Mouse (Mus musculus): Measurements from ENCODE around the gene Agpat4. TPM values are rescaled to one million over a fixed set of nuclear protein-coding genes. Genes with fewer than 3 reads are reported as not detected.

The Agpat4 gene
- polyA plus RNA-seq, 1 experiment = 25.3 TPM

- TF ChIP-seq CEBPB (IDR thresholded peaks at IDR 0.05; ENCODE audit: low read depth) = no peak
- no peak for TF ChIP-seq MAX (IDR thresholded peaks at IDR 0.05)
- no peak for TF ChIP-seq MYOD1 (IDR thresholded peaks at IDR 0.05; ENCODE audit: control insufficient read depth, insufficient read length, low read depth)
- no peak for TF ChIP-seq MYOG (IDR thresholded peaks at IDR 0.05; ENCODE audit: control insufficient read depth, extremely low read depth, insufficient read length)
- no peak for TF ChIP-seq FOSL1 (IDR thresholded peaks at IDR 0.05; ENCODE audit: insufficient read depth, low read length, poor library complexity, severe bottlenecking)
- TF ChIP-seq USF1 (IDR thresholded peaks at IDR 0.05; ENCODE audit: low read depth) = no peak
- no peak for TF ChIP-seq CTCF (IDR thresholded peaks at IDR 0.05; ENCODE audit: control insufficient read depth, insufficient read depth, insufficient read length)
- no peaks in the 10 kb centered on the region for H3K36me3 ChIP-seq (ENCODE audit: control insufficient read depth, insufficient read depth)
- H3K79me2 ChIP-seq (ENCODE audit: control insufficient read depth, insufficient read depth) = no peaks in the 10 kb centered on the region
These were observed 25.5 kb upstream of the Agpat4 start for GRCm38 (mm10) chr17:12092901-12093564.

GRCm38 (mm10) chr17:12094016-12094415, 24.5 kb upstream of the Agpat4 start:
- H3K4me3 ChIP-seq (ENCODE audit: insufficient read depth, poor library complexity, severe bottlenecking) = no peak overlapping the region
- no peaks in the 10 kb centered on the region for H3K79me3 ChIP-seq (ENCODE audit: low read depth)
- H3K79me2 ChIP-seq (ENCODE audit: control insufficient read depth, insufficient read depth) = no peaks in the 10 kb centered on the region
- H3K36me3 ChIP-seq (ENCODE audit: control insufficient read depth, insufficient read depth) = no peaks in the 10 kb centered on the region
- TF ChIP-seq MYOG (IDR thresholded peaks at IDR 0.05; ENCODE audit: control insufficient read depth, extremely low read depth, insufficient read length) (no peak), FOSL1 (IDR thresholded peaks at IDR 0.05; ENCODE audit: insufficient read depth, low read length, poor library complexity, severe bottlenecking) (no peak), MYOD1 (IDR thresholded peaks at IDR 0.05; ENCODE audit: control insufficient read depth, insufficient read length, low read depth) (no peak), CTCF (IDR thresholded peaks at IDR 0.05; ENCODE audit: control insufficient read depth, insufficient read depth, insufficient read length) (no peak), MAX (IDR thresholded peaks at IDR 0.05) (no peak), CEBPB (IDR thresholded peaks at IDR 0.05; ENCODE audit: low read depth) (no peak), USF1 (IDR thresholded peaks at IDR 0.05; ENCODE audit: low read depth) (no peak)
- H3K27me3 ChIP-seq (ENCODE audit: control insufficient read depth, insufficient read depth, insufficient read length) = no peaks in the 10 kb centered on the region
- H3ac ChIP-seq (ENCODE audit: control insufficient read depth, insufficient read length, low read depth) = no peak overlapping the region

More at GRCm38 (mm10) chr17:12092901-12093564, 25.5 kb upstream of the Agpat4 start:
- Histone ChIP-seq H3K27me3 (ENCODE audit: control insufficient read depth, insufficient read depth, insufficient read length) (no peaks in the 10 kb centered on the region), H3K4me3 (ENCODE audit: insufficient read depth, poor library complexity, severe bottlenecking) (no peak overlapping the region), H3K79me3 (ENCODE audit: low read depth) (no peaks in the 10 kb centered on the region), H3ac (ENCODE audit: control insufficient read depth, insufficient read length, low read depth) (no peak overlapping the region)

- TF ChIP-seq MYOG (IDR thresholded peaks at IDR 0.05; ENCODE audit: control insufficient read depth, extremely low read depth, insufficient read length) (no peak), FOSL1 (IDR thresholded peaks at IDR 0.05; ENCODE audit: insufficient read depth, low read length, poor library complexity, severe bottlenecking) (peak; percentile 98), MAX (IDR thresholded peaks at IDR 0.05) (peak; percentile 50), MYOD1 (IDR thresholded peaks at IDR 0.05; ENCODE audit: control insufficient read depth, insufficient read length, low read depth) (peak; percentile 43), CTCF (IDR thresholded peaks at IDR 0.05; ENCODE audit: control insufficient read depth, insufficient read depth, insufficient read length) (no peak), CEBPB (IDR thresholded peaks at IDR 0.05; ENCODE audit: low read depth) (peak; percentile 59)
- no peak overlapping the region for H3K4me3 ChIP-seq (ENCODE audit: insufficient read depth, poor library complexity, severe bottlenecking)
These were observed 23.5 kb upstream of the Agpat4 start for GRCm38 (mm10) chr17:12094827-12095590.

GRCm38 (mm10) chr17:12099415-12099814, 19.1 kb upstream of the Agpat4 start:
- H3ac ChIP-seq (ENCODE audit: control insufficient read depth, insufficient read length, low read depth) = no peak overlapping the region
- no peak overlapping the region for H3K4me3 ChIP-seq (ENCODE audit: insufficient read depth, poor library complexity, severe bottlenecking)
- H3K36me3 ChIP-seq (ENCODE audit: control insufficient read depth, insufficient read depth) = no peaks in the 10 kb centered on the region
- H3K79me2 ChIP-seq (ENCODE audit: control insufficient read depth, insufficient read depth) = no peaks in the 10 kb centered on the region
- TF ChIP-seq MAX (IDR thresholded peaks at IDR 0.05) (no peak), FOSL1 (IDR thresholded peaks at IDR 0.05; ENCODE audit: insufficient read depth, low read length, poor library complexity, severe bottlenecking) (no peak), CTCF (IDR thresholded peaks at IDR 0.05; ENCODE audit: control insufficient read depth, insufficient read depth, insufficient read length) (no peak), CEBPB (IDR thresholded peaks at IDR 0.05; ENCODE audit: low read depth) (no peak), MYOG (IDR thresholded peaks at IDR 0.05; ENCODE audit: control insufficient read depth, extremely low read depth, insufficient read length) (no peak), USF1 (IDR thresholded peaks at IDR 0.05; ENCODE audit: low read depth) (no peak), MYOD1 (IDR thresholded peaks at IDR 0.05; ENCODE audit: control insufficient read depth, insufficient read length, low read depth) (no peak)
- H3K79me3 ChIP-seq (ENCODE audit: low read depth) = no peaks in the 10 kb centered on the region
- H3K27me3 ChIP-seq (ENCODE audit: control insufficient read depth, insufficient read depth, insufficient read length) = no peaks in the 10 kb centered on the region

More at GRCm38 (mm10) chr17:12094827-12095590, 23.5 kb upstream of the Agpat4 start:
- Histone ChIP-seq H3K27me3 (ENCODE audit: control insufficient read depth, insufficient read depth, insufficient read length) (no peaks in the 10 kb centered on the region), H3K79me2 (ENCODE audit: control insufficient read depth, insufficient read depth) (no peaks in the 10 kb centered on the region), H3ac (ENCODE audit: control insufficient read depth, insufficient read length, low read depth) (no peak overlapping the region), H3K36me3 (ENCODE audit: control insufficient read depth, insufficient read depth) (no peaks in the 10 kb centered on the region), H3K79me3 (ENCODE audit: low read depth) (no peaks in the 10 kb centered on the region)

GRCm38 (mm10) chr17:12102326-12102725, 16.2 kb upstream of the Agpat4 start:
- no peak for TF ChIP-seq USF1 (IDR thresholded peaks at IDR 0.05; ENCODE audit: low read depth)
- no peak for TF ChIP-seq MAX (IDR thresholded peaks at IDR 0.05)
- TF ChIP-seq CTCF (IDR thresholded peaks at IDR 0.05; ENCODE audit: control insufficient read depth, insufficient read depth, insufficient read length) = no peak
- no peak for TF ChIP-seq FOSL1 (IDR thresholded peaks at IDR 0.05; ENCODE audit: insufficient read depth, low read length, poor library complexity, severe bottlenecking)
- no peak for TF ChIP-seq CEBPB (IDR thresholded peaks at IDR 0.05; ENCODE audit: low read depth)
- no peak for TF ChIP-seq MYOD1 (IDR thresholded peaks at IDR 0.05; ENCODE audit: control insufficient read depth, insufficient read length, low read depth)
- no peak for TF ChIP-seq MYOG (IDR thresholded peaks at IDR 0.05; ENCODE audit: control insufficient read depth, extremely low read depth, insufficient read length)
- no peaks in the 10 kb centered on the region for H3K36me3 ChIP-seq (ENCODE audit: control insufficient read depth, insufficient read depth)
- H3K79me2 ChIP-seq (ENCODE audit: control insufficient read depth, insufficient read depth) = no peaks in the 10 kb centered on the region
- no peaks in the 10 kb centered on the region for H3K27me3 ChIP-seq (ENCODE audit: control insufficient read depth, insufficient read depth, insufficient read length)
- no peak overlapping the region for H3K4me3 ChIP-seq (ENCODE audit: insufficient read depth, poor library complexity, severe bottlenecking)
- H3K79me3 ChIP-seq (ENCODE audit: low read depth) = no peaks in the 10 kb centered on the region
- H3ac ChIP-seq (ENCODE audit: control insufficient read depth, insufficient read length, low read depth) = no peak overlapping the region
